ENCODE assay signal across 16 mouse cellular contexts in genomic region chr1:141813315-141814158, GRCm38 (mm10).
"Had no signal": no experiment of that assay in that cellular context is flagged by ENCODE, and none has a peak within 500 bp of the region (broad histone marks: within the 10 kb centered on the region; RNA-seq: fewer than 3 reads in every experiment).

No protein-coding gene starts in this region.

- H3K4me3 ChIP-seq: kidney, embryonic 15.5 days; limb, embryonic 10.5 days; liver, embryonic 12.5 days; midbrain, embryonic 10.5 days; myocyte; neural tube, embryonic 15.5 days had no signal

- DNase-seq: kidney, adult 2 months; kidney, postnatal 14 days; lung, embryonic 14.5 days; lung, postnatal 10 days; lung, postnatal 4 days; midbrain, embryonic 14.5 days; right cerebral cortex, adult 18-20 months; right cerebral cortex, postnatal 25 days; thymus, adult 18-20 months; thymus, postnatal 14 days had no signal

- H3K36me3 ChIP-seq: kidney, embryonic 15.5 days; limb, embryonic 10.5 days; liver, embryonic 12.5 days; midbrain, embryonic 10.5 days; neural tube, embryonic 15.5 days had no signal

- H3K4me2 ChIP-seq: kidney, embryonic 15.5 days; liver, embryonic 12.5 days; lung, embryonic 14.5 days; neural tube, embryonic 15.5 days had no signal

- ATAC-seq: liver, embryonic 12.5 days had no signal

- H3K9ac ChIP-seq: kidney, embryonic 15.5 days; liver, embryonic 12.5 days; lung, embryonic 14.5 days; neural tube, embryonic 15.5 days had no signal

- H3K9me3 ChIP-seq: kidney, embryonic 15.5 days; limb, embryonic 10.5 days; liver, embryonic 12.5 days; midbrain, embryonic 10.5 days; neural tube, embryonic 15.5 days had no signal

- H3K27ac ChIP-seq: kidney, embryonic 15.5 days; limb, embryonic 10.5 days; liver, embryonic 12.5 days; midbrain, embryonic 10.5 days; neural tube, embryonic 15.5 days had no signal

- H3K27me3 ChIP-seq: kidney, embryonic 15.5 days; liver, embryonic 12.5 days; neural tube, embryonic 15.5 days had no signal

- H3K4me1 ChIP-seq: kidney, embryonic 15.5 days; limb, embryonic 10.5 days; liver, embryonic 12.5 days; midbrain, embryonic 10.5 days; neural tube, embryonic 15.5 days had no signal
